Comparison of ENCODE assay signal across 9 mouse cellular contexts in the genomic region with DNA sequence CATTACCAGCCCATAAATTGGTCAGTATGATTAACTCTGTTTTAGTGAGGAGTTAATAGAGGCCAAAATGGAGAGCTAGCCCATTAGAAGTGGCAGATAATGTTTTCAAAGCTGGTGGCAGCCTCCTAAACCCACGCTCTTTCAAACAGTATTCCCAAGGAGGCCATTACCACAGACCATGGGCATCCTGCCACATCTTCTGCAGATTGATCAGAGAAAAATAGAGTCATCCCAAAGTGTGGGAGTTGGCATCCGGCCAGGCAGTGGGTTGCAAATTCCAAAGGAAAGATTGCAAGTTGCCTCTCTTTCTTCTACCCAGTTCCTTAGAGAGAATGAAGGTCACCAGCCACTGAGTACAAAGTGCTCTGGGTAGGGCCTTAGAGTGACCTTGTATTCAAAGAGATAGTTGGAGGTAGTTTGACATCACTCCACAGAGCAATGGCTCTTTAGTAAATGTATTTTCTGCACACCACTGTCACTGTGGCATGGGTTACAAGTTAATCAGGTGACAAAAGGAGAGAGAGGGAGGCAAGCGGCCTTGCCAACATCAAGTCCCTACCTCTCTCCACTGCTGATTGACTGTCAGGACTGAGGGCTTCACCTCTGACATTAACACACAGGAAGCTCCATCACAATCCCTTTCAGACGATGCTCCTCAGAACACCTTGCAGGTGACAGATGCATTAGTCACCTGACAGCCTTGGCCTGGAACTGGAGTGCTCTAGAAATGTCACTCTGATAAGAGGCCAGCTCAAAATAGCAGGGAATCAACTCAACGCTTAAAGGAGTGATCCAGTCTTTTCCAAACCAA.
DNase-seq lines count a peak whose midpoint lies in the region; ATAC-seq and TF ChIP-seq lines count a peak whose summit lies in the region.
"Had no signal": no experiment of that assay in that cellular context is flagged by ENCODE, and none has a peak within 500 bp of the region (broad histone marks: within the 10 kb centered on the region; RNA-seq: fewer than 3 reads in every experiment).

No protein-coding gene starts in this region.

- no peak overlapping the region for H3K9ac ChIP-seq in hindbrain, embryonic 14.5 days
- no peak overlapping the region for H3K9ac ChIP-seq in hindbrain, embryonic 11.5 days (ENCODE audit: low read depth, low read length)
- H3K9ac ChIP-seq in hindbrain, postnatal 0 days (replicated peaks; ENCODE audit: low read length), result no peak overlapping the region
- H3K9ac ChIP-seq: embryonic facial prominence, embryonic 13.5 days had no signal

- intact Hi-C loops in gastrocnemius, postnatal 36 days (cut with DNase I), result no loop called here

- H3K9me3 ChIP-seq in hindbrain, embryonic 14.5 days (ENCODE audit: control insufficient read depth, low read length), result no peaks in the 10 kb centered on the region
- H3K9me3 ChIP-seq in hindbrain, embryonic 11.5 days (ENCODE audit: control insufficient read depth, low read length), result no peaks in the 10 kb centered on the region
- no peaks in the 10 kb centered on the region for H3K9me3 ChIP-seq in hindbrain, postnatal 0 days (ENCODE audit: low read length)
- H3K9me3 ChIP-seq: embryonic facial prominence, embryonic 13.5 days had no signal

- no peak for ATAC-seq in hindbrain, embryonic 14.5 days (ENCODE audit: low FRiP score)
- ATAC-seq in hindbrain, embryonic 11.5 days (ENCODE audit: low FRiP score), result no peak
- peak; percentile 49; the same call in 1 of the 2 replicates for ATAC-seq in hindbrain, postnatal 0 days
- ATAC-seq in CD4-positive, CD25-positive, alpha-beta regulatory T cell, adult 4 months, result no peak

- no peaks in the 10 kb centered on the region for H3K36me3 ChIP-seq in hindbrain, embryonic 14.5 days (replicated peaks; ENCODE audit: control insufficient read depth, insufficient read depth)
- no peaks in the 10 kb centered on the region for H3K36me3 ChIP-seq in hindbrain, embryonic 11.5 days (ENCODE audit: control insufficient read depth, insufficient read depth, low read length)
- no peaks in the 10 kb centered on the region for H3K36me3 ChIP-seq in hindbrain, postnatal 0 days (ENCODE audit: insufficient read depth, low read length)
- H3K36me3 ChIP-seq: embryonic facial prominence, embryonic 13.5 days had no signal

- no peaks in the 10 kb centered on the region for H3K4me1 ChIP-seq in hindbrain, embryonic 14.5 days (replicated peaks; ENCODE audit: control insufficient read depth, insufficient read depth, low read length)
- no peaks in the 10 kb centered on the region for H3K4me1 ChIP-seq in hindbrain, embryonic 11.5 days (replicated peaks; ENCODE audit: control insufficient read depth, insufficient read depth, low read length)
- H3K4me1 ChIP-seq in hindbrain, postnatal 0 days (ENCODE audit: insufficient read depth, low read length), result no peaks in the 10 kb centered on the region

- no peak overlapping the region for H3K27ac ChIP-seq in hindbrain, embryonic 14.5 days
- no peak overlapping the region for H3K27ac ChIP-seq in hindbrain, embryonic 11.5 days (ENCODE audit: low read depth, low read length)
- no peak overlapping the region for H3K27ac ChIP-seq in hindbrain, postnatal 0 days
- H3K27ac ChIP-seq: embryonic facial prominence, embryonic 13.5 days had no signal

- no peak overlapping the region for H3K4me2 ChIP-seq in hindbrain, embryonic 14.5 days (replicated peaks)
- H3K4me2 ChIP-seq in hindbrain, embryonic 11.5 days (replicated peaks; ENCODE audit: low read depth, low read length), result no peak overlapping the region
- no peak overlapping the region for H3K4me2 ChIP-seq in hindbrain, postnatal 0 days (ENCODE audit: low read depth, low read length)
- H3K4me2 ChIP-seq: embryonic facial prominence, embryonic 13.5 days had no signal

- peak; percentile 27 for DNase-seq in hindbrain, embryonic 14.5 days (ENCODE audit: low spot score)
- DNase-seq in hindbrain, embryonic 11.5 days (ENCODE audit: low spot score), result no peak
- DNase-seq in adrenal gland, postnatal 10 days, result peak; percentile 84
- DNase-seq in hindbrain, postnatal 0 days (ENCODE audit: low spot score), result peak; percentile 43
- DNase-seq in ovary, adult 18-20 months (ENCODE audit: low spot score), result peak; percentile 85
- no peak for DNase-seq in thymus, postnatal 4 days
- DNase-seq in gastrocnemius, postnatal 36 days, result no peak

- TF ChIP-seq CTCF in hindbrain, postnatal 0 days (IDR thresholded peaks at IDR 0.05; ENCODE audit: low read depth), result no peak

- WGBS in hindbrain, embryonic 14.5 days, result 79% methylated on average over 5 of the region's 5 CpGs
- 80% methylated on average over 5 of the region's 5 CpGs for WGBS in hindbrain, embryonic 11.5 days
- 66% methylated on average over 5 of the region's 5 CpGs for WGBS in hindbrain, postnatal 0 days

- H3K4me3 ChIP-seq in hindbrain, embryonic 14.5 days (replicated peaks; ENCODE audit: low read length), result no peak overlapping the region
- no peak overlapping the region for H3K4me3 ChIP-seq in hindbrain, embryonic 11.5 days (ENCODE audit: low read depth, low read length)
- H3K4me3 ChIP-seq in hindbrain, postnatal 0 days (ENCODE audit: low read length), result no peak overlapping the region
- H3K4me3 ChIP-seq: embryonic facial prominence, embryonic 13.5 days had no signal

- no peaks in the 10 kb centered on the region for H3K27me3 ChIP-seq in hindbrain, embryonic 14.5 days (ENCODE audit: control insufficient read depth, insufficient read depth, low read length)
- no peaks in the 10 kb centered on the region for H3K27me3 ChIP-seq in hindbrain, embryonic 11.5 days (ENCODE audit: control insufficient read depth, insufficient read depth, low read length)
- H3K27me3 ChIP-seq in hindbrain, postnatal 0 days (ENCODE audit: insufficient read depth, low read length), result no peaks in the 10 kb centered on the region
- H3K27me3 ChIP-seq: embryonic facial prominence, embryonic 13.5 days had no signal

Comparison
In these comparisons a context has a peak if more than half of its experiments do, and no peak if none do; other contexts are left out.
1. DNase-seq: peak in hindbrain, embryonic 14.5 days (single experiment), adrenal gland, postnatal 10 days (single experiment), hindbrain, postnatal 0 days (single experiment) and ovary, adult 18-20 months (single experiment); none in hindbrain, embryonic 11.5 days (single experiment), thymus, postnatal 4 days (single experiment) and gastrocnemius, postnatal 36 days (0 of 2).